Mouse (Mus musculus): ENCODE data around the gene Azin2.

- no peak for TF ChIP-seq CTCF (IDR thresholded peaks at IDR 0.05; ENCODE audit: borderline replicate concordance, extremely low read depth, insufficient read depth, insufficient read length)
- no peak for TF ChIP-seq POLR2A (IDR thresholded peaks at IDR 0.05; ENCODE audit: borderline replicate concordance, extremely low read depth, insufficient read depth, insufficient read length, poor library complexity, severe bottlenecking)
These were observed 48.4 kb downstream of the Azin2 start for GRCm38 (mm10) chr4:128913794-128914193.
